ENCODE assay signal across 16 mouse cellular contexts in the genomic region with DNA sequence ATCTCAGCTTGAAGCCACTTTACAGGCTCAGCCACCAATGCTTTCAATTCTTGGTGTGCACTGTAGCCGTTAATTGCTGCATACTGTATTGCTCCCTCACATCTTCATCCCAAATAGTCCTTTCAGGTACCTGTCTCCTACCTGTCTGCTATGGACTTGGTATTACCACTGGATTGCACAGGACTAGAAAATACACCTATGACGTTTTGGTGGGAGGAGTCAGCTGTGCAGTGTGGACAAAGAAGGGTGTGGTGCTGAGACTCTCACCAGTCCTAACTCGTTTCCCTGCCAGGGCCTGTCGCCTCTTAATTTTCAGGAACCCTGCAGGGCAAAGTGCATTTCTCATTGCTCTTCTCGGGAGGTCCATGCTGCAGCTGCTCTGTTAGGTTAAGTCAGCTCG. TPM values are rescaled to one million over a fixed set of nuclear protein-coding genes. Genes with fewer than 3 reads are reported as not detected.
DNase-seq lines count a peak whose midpoint lies in the region; ATAC-seq and TF ChIP-seq lines count a peak whose summit lies in the region.
"Had no signal": no experiment of that assay in that cellular context is flagged by ENCODE, and none has a peak within 500 bp of the region (broad histone marks: within the 10 kb centered on the region; RNA-seq: fewer than 3 reads in every experiment).

No protein-coding gene starts in this region.

- WGBS in lung, postnatal 0 days, result 62% methylated on average over 6 of the region's 6 CpGs
- 60% methylated on average over 6 of the region's 6 CpGs for WGBS in embryonic facial prominence, embryonic 15.5 days
- WGBS in kidney, embryonic 15.5 days, result 73% methylated on average over 6 of the region's 6 CpGs
- WGBS in stomach, embryonic 15.5 days, result 71% methylated on average over 6 of the region's 6 CpGs

- H3K4me3 ChIP-seq in lung, postnatal 0 days (ENCODE audit: low read depth, low read length), result no peak overlapping the region
- no peak overlapping the region for H3K4me3 ChIP-seq in embryonic facial prominence, embryonic 15.5 days (replicated peaks)
- no peak overlapping the region for H3K4me3 ChIP-seq in kidney, embryonic 15.5 days (replicated peaks)
- no peak overlapping the region for H3K4me3 ChIP-seq in stomach, embryonic 15.5 days (replicated peaks)
- H3K4me3 ChIP-seq: embryonic facial prominence, embryonic 13.5 days had no signal

- no peaks in the 10 kb centered on the region for H3K9me3 ChIP-seq in lung, postnatal 0 days (ENCODE audit: low read length)
- no peaks in the 10 kb centered on the region for H3K9me3 ChIP-seq in embryonic facial prominence, embryonic 15.5 days (replicated peaks)
- H3K9me3 ChIP-seq in kidney, embryonic 15.5 days (replicated peaks), result no peaks in the 10 kb centered on the region
- H3K9me3 ChIP-seq in stomach, embryonic 15.5 days, result no peaks in the 10 kb centered on the region
- H3K9me3 ChIP-seq: embryonic facial prominence, embryonic 13.5 days had no signal

- no peak overlapping the region for H3K9ac ChIP-seq in lung, postnatal 0 days (replicated peaks; ENCODE audit: low read depth)
- H3K9ac ChIP-seq in embryonic facial prominence, embryonic 15.5 days, result no peak overlapping the region
- no peak overlapping the region for H3K9ac ChIP-seq in kidney, embryonic 15.5 days
- no peak overlapping the region for H3K9ac ChIP-seq in stomach, embryonic 15.5 days
- H3K9ac ChIP-seq: embryonic facial prominence, embryonic 13.5 days had no signal

- H3K36me3 ChIP-seq in lung, postnatal 0 days (ENCODE audit: insufficient read depth, low read length), result no peaks in the 10 kb centered on the region
- peaks cover 39% of the 10 kb centered on the region for H3K36me3 ChIP-seq in embryonic facial prominence, embryonic 15.5 days
- peaks cover 59% of the 10 kb centered on the region for H3K36me3 ChIP-seq in kidney, embryonic 15.5 days
- no peaks in the 10 kb centered on the region; the same call in 1 of the 2 replicates for H3K36me3 ChIP-seq in stomach, embryonic 15.5 days

- TF ChIP-seq EP300 in lung, postnatal 0 days (IDR thresholded peaks at IDR 0.05), result no peak

- TF ChIP-seq CTCF in lung, postnatal 0 days (IDR thresholded peaks at IDR 0.05), result no peak

- no peak overlapping the region for H3K4me2 ChIP-seq in lung, postnatal 0 days (replicated peaks; ENCODE audit: low read depth, low read length)
- H3K4me2 ChIP-seq in embryonic facial prominence, embryonic 15.5 days (replicated peaks), result no peak overlapping the region
- no peak overlapping the region for H3K4me2 ChIP-seq in kidney, embryonic 15.5 days
- no peak overlapping the region for H3K4me2 ChIP-seq in stomach, embryonic 15.5 days
- H3K4me2 ChIP-seq: embryonic facial prominence, embryonic 13.5 days had no signal

- peak; percentile 35 for DNase-seq in lung, postnatal 0 days (ENCODE audit: low spot score)
- DNase-seq in lung, postnatal 4 days, result no peak
- DNase-seq in gastrocnemius, postnatal 36 days, result no peak
- no peak for DNase-seq in layer of hippocampus, postnatal 14 days (ENCODE audit: low spot score in 2 of 2)
- DNase-seq in thymus, postnatal 36 days, result no peak
- DNase-seq: cerebellum, adult 9-10 months; left cerebral cortex, postnatal 4 days; thymus, adult 18-20 months had no signal

- H3K27ac ChIP-seq in lung, postnatal 0 days (ENCODE audit: low read length), result no peak overlapping the region
- H3K27ac ChIP-seq in embryonic facial prominence, embryonic 15.5 days (replicated peaks), result 0 out of 2 replicates have a peak overlapping the region, but pooled peaks have one; percentile 5
- H3K27ac ChIP-seq in kidney, embryonic 15.5 days, result peak overlapping the region; percentile 15; the same call in 1 of the 2 replicates
- 0 out of 2 replicates have a peak overlapping the region, but pooled peaks have one; percentile 35 for H3K27ac ChIP-seq in stomach, embryonic 15.5 days
- H3K27ac ChIP-seq: embryonic facial prominence, embryonic 13.5 days; macrophage had no signal

- intact Hi-C loops in gastrocnemius, postnatal 36 days (cut with DNase I), result no loop called here

- H3K27me3 ChIP-seq in lung, postnatal 0 days (replicated peaks; ENCODE audit: insufficient read depth, low read length), result no peaks in the 10 kb centered on the region
- H3K27me3 ChIP-seq in embryonic facial prominence, embryonic 15.5 days, result no peaks in the 10 kb centered on the region
- H3K27me3 ChIP-seq in kidney, embryonic 15.5 days, result no peaks in the 10 kb centered on the region
- H3K27me3 ChIP-seq in stomach, embryonic 15.5 days (replicated peaks), result no peaks in the 10 kb centered on the region
- H3K27me3 ChIP-seq: embryonic facial prominence, embryonic 13.5 days had no signal

- no peaks in the 10 kb centered on the region for H3K4me1 ChIP-seq in lung, postnatal 0 days (ENCODE audit: insufficient read depth, low read depth, low read length)
- H3K4me1 ChIP-seq in embryonic facial prominence, embryonic 15.5 days, result no peaks in the 10 kb centered on the region
- H3K4me1 ChIP-seq in kidney, embryonic 15.5 days, result no peaks in the 10 kb centered on the region
- H3K4me1 ChIP-seq in stomach, embryonic 15.5 days, result no peaks in the 10 kb centered on the region

- peak; percentile 44; the same call in 1 of the 2 replicates for ATAC-seq in lung, postnatal 0 days
- ATAC-seq in embryonic facial prominence, embryonic 15.5 days (ENCODE audit: insufficient number of reproducible peaks, low FRiP score, low TSS enrichment, low read depth), result no peak
- ATAC-seq in kidney, embryonic 15.5 days (replicated peaks; ENCODE audit: low FRiP score), result no peak
- peak; percentile 79; the same call in 1 of the 2 replicates for ATAC-seq in stomach, embryonic 15.5 days (ENCODE audit: insufficient read depth, low FRiP score, low read depth)
- ATAC-seq: inflammation-experienced regulatory T-cells, adult 6 months had no signal

RNA-seq across cellular contexts. Expression of a gene that starts 25.7 kb away (rescaled TPM):
- polyA plus RNA-seq in lung, postnatal 0 days (2015; fragmentation: Nextera tagmentation; extraction: Ambion mirVana), result 0.11 and 0.18 TPM in 2 replicates
- 0.22 and 0.29 TPM in 2 replicates for polyA plus RNA-seq in embryonic facial prominence, embryonic 15.5 days (2015; fragmentation: Nextera tagmentation; extraction: Ambion mirVana)
- polyA plus RNA-seq in kidney, embryonic 15.5 days (2015; fragmentation: Nextera tagmentation; extraction: Ambion mirVana), result 0.57 and 1.1 TPM in 2 replicates
- 0.26 and 0.32 TPM in 2 replicates for polyA plus RNA-seq in stomach, embryonic 15.5 days (2015; fragmentation: Nextera tagmentation; extraction: Ambion mirVana)
- total RNA-seq in gastrocnemius, postnatal 36 days (2021), result under 1 TPM; 0.20 TPM
- 1 to 10 TPM; 1.9 to 2.4 TPM for total RNA-seq in layer of hippocampus, postnatal 14 days (2021)
- polyA plus RNA-seq: heart, embryonic 14.5 days; macrophage had no signal

RNA-seq across cellular contexts. Expression of a gene that starts 27.6 kb away (rescaled TPM):
- 1.8 TPM in 2 replicates for polyA plus RNA-seq in lung, postnatal 0 days (2015; fragmentation: Nextera tagmentation; extraction: Ambion mirVana)
- polyA plus RNA-seq in embryonic facial prominence, embryonic 15.5 days (2015; fragmentation: Nextera tagmentation; extraction: Ambion mirVana), result 2.8 and 3.9 TPM in 2 replicates
- 20.2 and 21.6 TPM in 2 replicates for polyA plus RNA-seq in kidney, embryonic 15.5 days (2015; fragmentation: Nextera tagmentation; extraction: Ambion mirVana)
- 2.6 and 2.7 TPM in 2 replicates for polyA plus RNA-seq in stomach, embryonic 15.5 days (2015; fragmentation: Nextera tagmentation; extraction: Ambion mirVana)
- total RNA-seq in gastrocnemius, postnatal 36 days (2021), result 1 to 10 TPM in 1 of 2 experiments, under 1 TPM in 1; 0.74 to 1.1 TPM
- 10 to 100 TPM; 12.9 to 13.8 TPM for total RNA-seq in layer of hippocampus, postnatal 14 days (2021)

RNA-seq across cellular contexts. Expression of a gene that starts 28.3 kb away (rescaled TPM):
- not detected in 2 replicates for polyA plus RNA-seq in lung, postnatal 0 days (2015; fragmentation: Nextera tagmentation; extraction: Ambion mirVana)
- not detected in 2 replicates for polyA plus RNA-seq in embryonic facial prominence, embryonic 15.5 days (2015; fragmentation: Nextera tagmentation; extraction: Ambion mirVana)
- polyA plus RNA-seq in kidney, embryonic 15.5 days (2015; fragmentation: Nextera tagmentation; extraction: Ambion mirVana), result not detected in 2 replicates
- not detected in 2 replicates for polyA plus RNA-seq in stomach, embryonic 15.5 days (2015; fragmentation: Nextera tagmentation; extraction: Ambion mirVana)
- total RNA-seq in gastrocnemius, postnatal 36 days (2021), result under 1 TPM in 1 of 2 experiments, not detected in 1; 0.08 TPM
- total RNA-seq in layer of hippocampus, postnatal 14 days (2021), result not detected
- total RNA-seq: left cerebral cortex, postnatal 4 days had no signal
- polyA plus RNA-seq: embryonic facial prominence, embryonic 13.5 days; heart, embryonic 14.5 days; macrophage had no signal

RNA-seq across cellular contexts. Expression of a gene that starts 32.6 kb away (rescaled TPM):
- 47.3 and 49.2 TPM in 2 replicates for polyA plus RNA-seq in lung, postnatal 0 days (2015; fragmentation: Nextera tagmentation; extraction: Ambion mirVana)
- 86.0 and 90.2 TPM in 2 replicates for polyA plus RNA-seq in embryonic facial prominence, embryonic 15.5 days (2015; fragmentation: Nextera tagmentation; extraction: Ambion mirVana)
- polyA plus RNA-seq in kidney, embryonic 15.5 days (2015; fragmentation: Nextera tagmentation; extraction: Ambion mirVana), result 86.0 and 91.9 TPM in 2 replicates
- polyA plus RNA-seq in stomach, embryonic 15.5 days (2015; fragmentation: Nextera tagmentation; extraction: Ambion mirVana), result 74.6 and 80.5 TPM in 2 replicates
- total RNA-seq in gastrocnemius, postnatal 36 days (2021), result 10 to 100 TPM; 21.0 to 25.8 TPM
- 100 to 1,000 TPM; 105 to 111 TPM for total RNA-seq in layer of hippocampus, postnatal 14 days (2021)

RNA-seq across cellular contexts. Expression of a gene that starts 32.7 kb away (rescaled TPM):
- polyA plus RNA-seq in lung, postnatal 0 days (2015; fragmentation: Nextera tagmentation; extraction: Ambion mirVana), result not detected in 2 replicates
- 0.12 TPM in 1 of 2 replicates, not detected in the other for polyA plus RNA-seq in embryonic facial prominence, embryonic 15.5 days (2015; fragmentation: Nextera tagmentation; extraction: Ambion mirVana)
- polyA plus RNA-seq in kidney, embryonic 15.5 days (2015; fragmentation: Nextera tagmentation; extraction: Ambion mirVana), result 0.12 TPM in 1 of 2 replicates, not detected in the other
- 0.09 TPM in 1 of 2 replicates, not detected in the other for polyA plus RNA-seq in stomach, embryonic 15.5 days (2015; fragmentation: Nextera tagmentation; extraction: Ambion mirVana)
- not detected for total RNA-seq in gastrocnemius, postnatal 36 days (2021)
- total RNA-seq in layer of hippocampus, postnatal 14 days (2021), result not detected
- total RNA-seq: left cerebral cortex, postnatal 4 days had no signal
- polyA plus RNA-seq: heart, embryonic 14.5 days; macrophage; small intestine, adult 2 months had no signal

Comparison
In these comparisons a context has a peak if more than half of its experiments do, and no peak if none do; other contexts are left out.
1. ATAC-seq: peak in lung, postnatal 0 days (single experiment) and stomach, embryonic 15.5 days (single experiment); none in embryonic facial prominence, embryonic 15.5 days (single experiment) and kidney, embryonic 15.5 days (single experiment).